Mouse (Mus musculus): ENCODE results near the gene Havcr2. TPM values are rescaled to one million over a fixed set of nuclear protein-coding genes. Genes with fewer than 3 reads are reported as not detected.
"Not testable (repeated sequence)": the region's sequence is repeated elsewhere in the genome, so short reads cannot be mapped to it uniquely, and the experiment has no call there.

The Havcr2 gene
- polyA plus RNA-seq, 1 experiment from 2014 or later, result 0.37 TPM

- H3K9ac ChIP-seq (ENCODE audit: low read length), result no peak overlapping the region
- H3K27me3 ChIP-seq (ENCODE audit: control insufficient read depth, insufficient read depth, low read length), result no peaks in the 10 kb centered on the region
- ATAC-seq (replicated peaks; ENCODE audit: extremely low read depth, insufficient read depth, low FRiP score), result no peak
- H3K27ac ChIP-seq (ENCODE audit: low read length), result no peak overlapping the region
- no peak overlapping the region for H3K4me2 ChIP-seq (ENCODE audit: low read depth, low read length)
- H3K36me3 ChIP-seq (ENCODE audit: control insufficient read depth, insufficient read depth), result no peaks in the 10 kb centered on the region
- WGBS, result 5% methylated on average over 1 of the region's 1 CpGs
- H3K4me3 ChIP-seq (ENCODE audit: low read length), result no peak overlapping the region
- H3K4me1 ChIP-seq (ENCODE audit: control insufficient read depth, insufficient read depth, low read length), result no peaks in the 10 kb centered on the region
- H3K9me3 ChIP-seq (replicated peaks; ENCODE audit: control insufficient read depth, low read length), result no peaks in the 10 kb centered on the region
Observed at GRCm38 (mm10) chr11:46488231-46488630, 33.5 kb downstream of the Havcr2 start.

GRCm38 (mm10) chr11:46488650-46489049 is 33.9 kb downstream of the Havcr2 start:
- no peaks in the 10 kb centered on the region for H3K9me3 ChIP-seq (replicated peaks; ENCODE audit: control insufficient read depth, low read length)
- 80% methylated on average over 2 of the region's 2 CpGs for WGBS
- no peaks in the 10 kb centered on the region for H3K4me1 ChIP-seq (ENCODE audit: control insufficient read depth, insufficient read depth, low read length)
- ATAC-seq (replicated peaks; ENCODE audit: extremely low read depth, insufficient read depth, low FRiP score), result no peak
- no peak overlapping the region for H3K27ac ChIP-seq (ENCODE audit: low read length)
- H3K4me2 ChIP-seq (ENCODE audit: low read depth, low read length), result no peak overlapping the region
- H3K4me3 ChIP-seq (ENCODE audit: low read length), result no peak overlapping the region
- no peaks in the 10 kb centered on the region for H3K36me3 ChIP-seq (ENCODE audit: control insufficient read depth, insufficient read depth)
- H3K27me3 ChIP-seq (ENCODE audit: control insufficient read depth, insufficient read depth, low read length), result no peaks in the 10 kb centered on the region
- no peak overlapping the region for H3K9ac ChIP-seq (ENCODE audit: low read length)

GRCm38 (mm10) chr11:46507146-46507545 is 52.4 kb downstream of the Havcr2 start:
- Histone ChIP-seq H3K27ac (ENCODE audit: low read length) (no peak overlapping the region), H3K4me1 (ENCODE audit: control insufficient read depth, insufficient read depth, low read length) (no peaks in the 10 kb centered on the region), H3K9me3 (replicated peaks; ENCODE audit: control insufficient read depth, low read length) (no peaks in the 10 kb centered on the region), H3K27me3 (ENCODE audit: control insufficient read depth, insufficient read depth, low read length) (no peaks in the 10 kb centered on the region), H3K9ac (ENCODE audit: low read length) (no peak overlapping the region), H3K36me3 (ENCODE audit: control insufficient read depth, insufficient read depth) (no peaks in the 10 kb centered on the region), H3K4me3 (ENCODE audit: low read length) (no peak overlapping the region), H3K4me2 (ENCODE audit: low read depth, low read length) (no peak overlapping the region)
- ATAC-seq (replicated peaks; ENCODE audit: extremely low read depth, insufficient read depth, low FRiP score), result no peak
- WGBS, result 53% methylated on average over 3 of the region's 3 CpGs

- Histone ChIP-seq H3K27ac (ENCODE audit: low read length) (no peak overlapping the region), H3K9me3 (replicated peaks; ENCODE audit: control insufficient read depth, low read length) (no peaks in the 10 kb centered on the region), H3K27me3 (ENCODE audit: control insufficient read depth, insufficient read depth, low read length) (no peaks in the 10 kb centered on the region), H3K4me1 (ENCODE audit: control insufficient read depth, insufficient read depth, low read length) (no peaks in the 10 kb centered on the region), H3K4me3 (ENCODE audit: low read length) (no peak overlapping the region), H3K36me3 (ENCODE audit: control insufficient read depth, insufficient read depth) (no peaks in the 10 kb centered on the region), H3K4me2 (ENCODE audit: low read depth, low read length) (no peak overlapping the region), H3K9ac (ENCODE audit: low read length) (no peak overlapping the region)
- ATAC-seq (replicated peaks; ENCODE audit: extremely low read depth, insufficient read depth, low FRiP score), result no peak
- 89% methylated on average over 5 of the region's 5 CpGs for WGBS
Observed at GRCm38 (mm10) chr11:46509900-46510299, 55.2 kb downstream of the Havcr2 start.

- not testable (repeated sequence) for H3K9ac ChIP-seq (ENCODE audit: low read length); H3K27ac ChIP-seq (ENCODE audit: low read length); H3K36me3 ChIP-seq (ENCODE audit: control insufficient read depth, insufficient read depth); H3K9me3 ChIP-seq (replicated peaks; ENCODE audit: control insufficient read depth, low read length); H3K4me2 ChIP-seq (ENCODE audit: low read depth, low read length); ATAC-seq (replicated peaks; ENCODE audit: extremely low read depth, insufficient read depth, low FRiP score); H3K4me1 ChIP-seq (ENCODE audit: control insufficient read depth, insufficient read depth, low read length); H3K27me3 ChIP-seq (ENCODE audit: control insufficient read depth, insufficient read depth, low read length); H3K4me3 ChIP-seq (ENCODE audit: low read length)
- WGBS, result 76% methylated on average over 5 of the region's 5 CpGs
Observed at GRCm38 (mm10) chr11:46521341-46521740, 66.6 kb downstream of the Havcr2 start.

GRCm38 (mm10) chr11:46522719-46523118 is 68.0 kb downstream of the Havcr2 start:
- Histone ChIP-seq H3K27me3 (ENCODE audit: control insufficient read depth, insufficient read depth, low read length) (no peaks in the 10 kb centered on the region), H3K4me2 (ENCODE audit: low read depth, low read length) (no peak overlapping the region), H3K36me3 (ENCODE audit: control insufficient read depth, insufficient read depth) (no peaks in the 10 kb centered on the region), H3K27ac (ENCODE audit: low read length) (no peak overlapping the region), H3K9ac (ENCODE audit: low read length) (no peak overlapping the region), H3K4me1 (ENCODE audit: control insufficient read depth, insufficient read depth, low read length) (no peaks in the 10 kb centered on the region), H3K9me3 (replicated peaks; ENCODE audit: control insufficient read depth, low read length) (no peaks in the 10 kb centered on the region), H3K4me3 (ENCODE audit: low read length) (no peak overlapping the region)
- no peak for ATAC-seq (replicated peaks; ENCODE audit: extremely low read depth, insufficient read depth, low FRiP score)
- 69% methylated on average over 3 of the region's 3 CpGs for WGBS

GRCm38 (mm10) chr11:46523912-46524311 is 69.2 kb downstream of the Havcr2 start, which contains the start of gene Gm12169:
Gene Gm12169, plus strand, starts transcription at chr11:46524212.
- Histone ChIP-seq H3K4me1 (ENCODE audit: control insufficient read depth, insufficient read depth, low read length) (no peaks in the 10 kb centered on the region), H3K9me3 (replicated peaks; ENCODE audit: control insufficient read depth, low read length) (no peaks in the 10 kb centered on the region), H3K27ac (ENCODE audit: low read length) (no peak within 1 kb of the TSS), H3K27me3 (ENCODE audit: control insufficient read depth, insufficient read depth, low read length) (no peaks in the 10 kb centered on the region), H3K9ac (ENCODE audit: low read length) (no peak within 1 kb of the TSS), H3K36me3 (ENCODE audit: control insufficient read depth, insufficient read depth) (no peaks in the 10 kb centered on the region), H3K4me2 (ENCODE audit: low read depth, low read length) (no peak within 1 kb of the TSS), H3K4me3 (ENCODE audit: low read length) (no peak within 1 kb of the TSS)
- no peak for ATAC-seq (replicated peaks; ENCODE audit: extremely low read depth, insufficient read depth, low FRiP score)
- 74% methylated on average over 2 of the region's 2 CpGs for WGBS

GRCm38 (mm10) chr11:46530149-46530548 is 75.4 kb downstream of the Havcr2 start:
- H3K4me3 ChIP-seq (ENCODE audit: low read length), result no peak overlapping the region
- H3K9ac ChIP-seq (ENCODE audit: low read length), result no peak overlapping the region
- no peaks in the 10 kb centered on the region for H3K9me3 ChIP-seq (replicated peaks; ENCODE audit: control insufficient read depth, low read length)
- H3K4me2 ChIP-seq (ENCODE audit: low read depth, low read length), result no peak overlapping the region
- H3K27me3 ChIP-seq (ENCODE audit: control insufficient read depth, insufficient read depth, low read length), result no peaks in the 10 kb centered on the region
- ATAC-seq (replicated peaks; ENCODE audit: extremely low read depth, insufficient read depth, low FRiP score), result no peak
- H3K36me3 ChIP-seq (ENCODE audit: control insufficient read depth, insufficient read depth), result no peaks in the 10 kb centered on the region
- H3K27ac ChIP-seq (ENCODE audit: low read length), result no peak overlapping the region
- no peaks in the 10 kb centered on the region for H3K4me1 ChIP-seq (ENCODE audit: control insufficient read depth, insufficient read depth, low read length)
- 79% methylated on average over 4 of the region's 4 CpGs for WGBS

All from heart, embryonic 16.5 days (tissue).